ENCODE assay signal across 11 mouse cellular contexts in the genomic region with DNA sequence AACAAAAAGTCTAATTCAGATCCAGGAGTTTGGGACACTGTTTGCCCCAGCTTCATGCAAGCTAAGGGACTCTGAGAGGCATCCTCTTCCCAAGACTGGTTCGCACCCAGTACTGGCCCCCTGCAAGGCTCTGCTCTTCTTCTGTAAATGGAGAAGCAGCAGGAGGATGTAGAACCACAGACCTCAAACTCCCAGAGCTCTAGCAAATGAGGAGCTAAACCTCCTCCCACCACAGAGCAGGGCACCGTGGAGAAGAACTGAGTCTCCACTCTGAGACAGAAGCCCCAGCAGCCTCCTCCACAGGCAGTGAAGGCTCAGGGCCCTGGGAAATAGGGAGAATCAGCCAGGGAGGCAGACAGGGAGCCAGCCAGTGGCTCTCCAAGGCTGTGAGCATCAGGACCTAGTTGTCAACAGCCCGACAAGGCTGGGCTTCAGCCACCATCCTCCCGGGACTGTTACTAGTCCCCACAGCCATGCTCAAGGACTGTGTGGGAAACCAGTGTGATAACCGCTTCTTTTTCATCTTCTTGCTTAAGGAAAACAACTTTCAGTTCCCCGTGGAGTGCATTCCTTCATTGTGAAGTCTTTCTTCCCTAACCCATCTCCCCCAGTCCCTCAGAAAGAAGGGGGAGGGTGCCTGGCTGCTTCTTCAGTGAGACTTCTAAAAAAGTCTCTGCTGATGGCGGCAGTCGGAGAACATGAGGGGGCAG. TPM values are rescaled to one million over a fixed set of nuclear protein-coding genes. Genes with fewer than 3 reads are reported as not detected.
DNase-seq lines count a peak whose midpoint lies in the region; ATAC-seq and TF ChIP-seq lines count a peak whose summit lies in the region.
"Had no signal": no experiment of that assay in that cellular context is flagged by ENCODE, and none has a peak within 500 bp of the region (broad histone marks: within the 10 kb centered on the region; RNA-seq: fewer than 3 reads in every experiment).

No protein-coding gene starts in this region.

- WGBS in lung, embryonic 14.5 days, result 16% methylated on average over 8 of the region's 8 CpGs
- WGBS in lung, adult 2 months, result 43% methylated on average over 8 of the region's 8 CpGs
- 18% methylated on average over 8 of the region's 8 CpGs for WGBS in embryonic facial prominence, embryonic 14.5 days
- 22% methylated on average over 8 of the region's 8 CpGs for WGBS in heart, embryonic 14.5 days
- WGBS in limb, embryonic 13.5 days, result 22% methylated on average over 8 of the region's 8 CpGs
- 23% methylated on average over 8 of the region's 8 CpGs for WGBS in hindbrain, embryonic 10.5 days

- no peak overlapping the region for H3K4me3 ChIP-seq in lung, embryonic 14.5 days (ENCODE audit: low read depth, low read length)
- H3K4me3 ChIP-seq in lung, adult 2 months (replicated peaks; ENCODE audit: extremely low read depth, low read depth, low read length), result no peak overlapping the region
- H3K4me3 ChIP-seq in embryonic facial prominence, embryonic 14.5 days (ENCODE audit: low read depth, low read length), result no peak overlapping the region
- H3K4me3 ChIP-seq in heart, embryonic 14.5 days (ENCODE audit: control insufficient read depth in 1 of 2, insufficient read depth in 1 of 2, low read depth in 1 of 2, low read length in 2 of 2), result no peak overlapping the region
- H3K4me3 ChIP-seq in limb, embryonic 13.5 days, result no peak overlapping the region
- no peak overlapping the region for H3K4me3 ChIP-seq in hindbrain, embryonic 10.5 days
- H3K4me3 ChIP-seq: hindbrain, embryonic 13.5 days; liver, embryonic 13.5 days had no signal

- no peak for TF ChIP-seq POLR2A in lung, adult 2 months (IDR thresholded peaks at IDR 0.05; ENCODE audit: borderline replicate concordance, extremely low read depth, low read depth, low read length)

- H3K27ac ChIP-seq in lung, embryonic 14.5 days (ENCODE audit: low read depth), result peak overlapping the region; percentile 6; the same call in 1 of the 2 replicates
- peak overlapping the region; percentile 59; the same call in 1 of the 2 replicates for H3K27ac ChIP-seq in embryonic facial prominence, embryonic 14.5 days (replicated peaks; ENCODE audit: low read depth, low read length)
- peak overlapping the region; percentile 64 to 68 for H3K27ac ChIP-seq in heart, embryonic 14.5 days (replicated peaks in 1 of 2; ENCODE audit: control insufficient read depth in 1 of 2, insufficient read depth in 1 of 2, low read depth in 2 of 2, low read length in 2 of 2)
- 0 out of 2 replicates have a peak overlapping the region, but pooled peaks have one; percentile 63 for H3K27ac ChIP-seq in limb, embryonic 13.5 days
- no peak overlapping the region for H3K27ac ChIP-seq in hindbrain, embryonic 10.5 days
- H3K27ac ChIP-seq: hindbrain, embryonic 13.5 days; liver, embryonic 13.5 days had no signal

- H3K4me1 ChIP-seq in lung, embryonic 14.5 days (ENCODE audit: insufficient read depth), result peaks cover 30% of the 10 kb centered on the region
- peaks cover 24% of the 10 kb centered on the region for H3K4me1 ChIP-seq in lung, adult 2 months (ENCODE audit: control insufficient read depth, insufficient read depth, low read length)
- H3K4me1 ChIP-seq in embryonic facial prominence, embryonic 14.5 days (ENCODE audit: control insufficient read depth, insufficient read depth, low read length), result peaks cover 46% of the 10 kb centered on the region
- peaks cover 47 to 58% of the 10 kb centered on the region in 2 experiments for H3K4me1 ChIP-seq in heart, embryonic 14.5 days (ENCODE audit: control insufficient read depth in 2 of 2, insufficient read depth in 2 of 2, low read length in 2 of 2)
- H3K4me1 ChIP-seq in limb, embryonic 13.5 days, result peaks cover 70% of the 10 kb centered on the region
- peaks cover 53% of the 10 kb centered on the region for H3K4me1 ChIP-seq in hindbrain, embryonic 10.5 days (replicated peaks)

- H3K27me3 ChIP-seq in lung, embryonic 14.5 days (ENCODE audit: insufficient read depth, low read length), result peaks cover 5% of the 10 kb centered on the region
- peaks cover 13% of the 10 kb centered on the region; the same call in 1 of the 2 replicates for H3K27me3 ChIP-seq in embryonic facial prominence, embryonic 14.5 days (replicated peaks; ENCODE audit: control insufficient read depth, insufficient read depth, low read length)
- H3K27me3 ChIP-seq in heart, embryonic 14.5 days (ENCODE audit: control insufficient read depth, insufficient read depth, low read length), result no peaks in the 10 kb centered on the region
- H3K27me3 ChIP-seq in limb, embryonic 13.5 days, result peaks cover 29% of the 10 kb centered on the region
- H3K27me3 ChIP-seq in hindbrain, embryonic 10.5 days (ENCODE audit: insufficient read depth, poor library complexity, severe bottlenecking), result peaks cover 57% of the 10 kb centered on the region

- H3K4me2 ChIP-seq in lung, embryonic 14.5 days, result no peak overlapping the region
- H3K4me2 ChIP-seq in embryonic facial prominence, embryonic 14.5 days (ENCODE audit: low read depth, low read length), result peak overlapping the region; percentile 9; the same call in 1 of the 2 replicates
- H3K4me2 ChIP-seq in heart, embryonic 14.5 days (ENCODE audit: low read length), result peak overlapping the region; percentile 28; the same call in 1 of the 2 replicates
- H3K4me2 ChIP-seq in limb, embryonic 13.5 days (replicated peaks), result peak overlapping the region; percentile 28
- H3K4me2 ChIP-seq: hindbrain, embryonic 13.5 days; liver, embryonic 13.5 days had no signal

- no peaks in the 10 kb centered on the region for H3K36me3 ChIP-seq in lung, embryonic 14.5 days (ENCODE audit: insufficient read depth)
- no peaks in the 10 kb centered on the region for H3K36me3 ChIP-seq in embryonic facial prominence, embryonic 14.5 days (ENCODE audit: control insufficient read depth, insufficient read depth, low read length)
- H3K36me3 ChIP-seq in heart, embryonic 14.5 days (ENCODE audit: control insufficient read depth, insufficient read depth, low read length), result no peaks in the 10 kb centered on the region
- H3K36me3 ChIP-seq in limb, embryonic 13.5 days, result no peaks in the 10 kb centered on the region
- no peaks in the 10 kb centered on the region for H3K36me3 ChIP-seq in hindbrain, embryonic 10.5 days
- H3K36me3 ChIP-seq: hindbrain, embryonic 13.5 days; liver, embryonic 13.5 days had no signal

- no peak for ATAC-seq in lung, embryonic 14.5 days (ENCODE audit: insufficient read depth)
- ATAC-seq in embryonic facial prominence, embryonic 14.5 days (ENCODE audit: low read depth), result no peak
- ATAC-seq in heart, embryonic 14.5 days (ENCODE audit: insufficient number of reproducible peaks, insufficient read depth, low FRiP score, low read depth), result no peak
- no peak for ATAC-seq in limb, embryonic 13.5 days (ENCODE audit: low FRiP score, low read depth)

- H3K9me3 ChIP-seq in lung, embryonic 14.5 days (ENCODE audit: low read depth, low read length), result no peaks in the 10 kb centered on the region
- H3K9me3 ChIP-seq in embryonic facial prominence, embryonic 14.5 days (ENCODE audit: control insufficient read depth, low read length), result no peaks in the 10 kb centered on the region
- H3K9me3 ChIP-seq in heart, embryonic 14.5 days (ENCODE audit: control insufficient read depth, low read length), result no peaks in the 10 kb centered on the region
- no peaks in the 10 kb centered on the region for H3K9me3 ChIP-seq in limb, embryonic 13.5 days
- H3K9me3 ChIP-seq in hindbrain, embryonic 10.5 days, result no peaks in the 10 kb centered on the region
- H3K9me3 ChIP-seq: hindbrain, embryonic 13.5 days; liver, embryonic 13.5 days had no signal

- 0 out of 2 replicates have a peak, but pooled peaks have one; percentile 18 for TF ChIP-seq CTCF in lung, embryonic 14.5 days (IDR thresholded peaks at IDR 0.05; ENCODE audit: low read depth)
- TF ChIP-seq CTCF in lung, adult 2 months (IDR thresholded peaks at IDR 0.05; ENCODE audit: insufficient read depth, low read length), result no peak

- no peak overlapping the region for H3K9ac ChIP-seq in lung, embryonic 14.5 days
- no peak overlapping the region for H3K9ac ChIP-seq in embryonic facial prominence, embryonic 14.5 days (ENCODE audit: low read depth, low read length)
- H3K9ac ChIP-seq in heart, embryonic 14.5 days (ENCODE audit: low read length), result peak overlapping the region; percentile 46
- H3K9ac ChIP-seq in limb, embryonic 13.5 days, result no peak overlapping the region
- H3K9ac ChIP-seq: hindbrain, embryonic 13.5 days; liver, embryonic 13.5 days had no signal

- DNase-seq in lung, embryonic 14.5 days, result no peak
- DNase-seq in lung, adult 2 months, result no peak
- DNase-seq in embryonic facial prominence, embryonic 14.5 days (ENCODE audit: low spot score), result peak; percentile 35
- no peak for DNase-seq in hindbrain, embryonic 10.5 days (ENCODE audit: low spot score)
- no peak for DNase-seq in T-cell, adult 2 months (ENCODE audit: low spot score)
- no peak for DNase-seq in cerebellum, adult 8-10 months
- DNase-seq: liver, embryonic 13.5 days; thymus, adult 18-20 months had no signal

RNA-seq across cellular contexts. Expression of gene Atoh8, which starts 5.9 kb away (rescaled TPM):
- 18.7 and 19.3 TPM in 2 replicates for polyA plus RNA-seq in lung, embryonic 14.5 days (2014; fragmentation: Nextera tagmentation; extraction: Ambion mirVana)
- polyA plus RNA-seq in lung, adult 2 months (2012; rRNA removed), result 26.4 and 26.7 TPM in 2 replicates
- 12.1 and 12.9 TPM in 2 replicates for polyA plus RNA-seq in embryonic facial prominence, embryonic 14.5 days (2014; fragmentation: Nextera tagmentation; extraction: Ambion mirVana)
- polyA plus RNA-seq in heart, embryonic 14.5 days (2014; fragmentation: Nextera tagmentation; extraction: Ambion mirVana), result 8.9 and 12.0 TPM in 2 replicates
- polyA plus RNA-seq in limb, embryonic 13.5 days (2015; fragmentation: Nextera tagmentation; extraction: Ambion mirVana), result 31.5 and 32.3 TPM in 2 replicates
- polyA plus RNA-seq in hindbrain, embryonic 10.5 days (2016; fragmentation: Nextera tagmentation; extraction: Ambion mirVana), result 15.9 and 16.6 TPM in 2 replicates
